In genomic region chrX:159697030-159697454, GRCm38 (mm10) we compare ENCODE assay signal across 10 mouse cellular contexts.
A peak's percentile ranks its signal among the peaks of the same experiment; 100 is the strongest.
DNase-seq lines count a peak whose midpoint lies in the region; ATAC-seq and TF ChIP-seq lines count a peak whose summit lies in the region.
"Had no signal": no experiment of that assay in that cellular context is flagged by ENCODE, and none has a peak within 500 bp of the region (broad histone marks: within the 10 kb centered on the region; RNA-seq: fewer than 3 reads in every experiment).

No protein-coding gene starts in this region.

- no peak for TF ChIP-seq CTCF in spleen, adult 2 months (IDR thresholded peaks at IDR 0.05; ENCODE audit: extremely low read depth, insufficient read depth, insufficient read length, insufficient replicate concordance)

- TF ChIP-seq POLR2A in spleen, adult 2 months (IDR thresholded peaks at IDR 0.05; ENCODE audit: low read depth, low read length): no peak

- ATAC-seq in limb, embryonic 13.5 days (ENCODE audit: low FRiP score, low read depth): peak; percentile 79

- no peaks in the 10 kb centered on the region for H3K9me3 ChIP-seq in limb, embryonic 13.5 days
- H3K9me3 ChIP-seq: liver, embryonic 13.5 days had no signal

- DNase-seq in spleen, adult 2 months (ENCODE audit: low read depth in 1 of 2, low spot score in 2 of 2): peak in 1 of 2 experiments; percentile 30
- DNase-seq in spleen, postnatal 14 days (ENCODE audit: low spot score in 2 of 2): no peak
- DNase-seq in heart, postnatal 14 days: peak; percentile 6 to 10
- peak; percentile 70 for DNase-seq in thymus, postnatal 4 days
- DNase-seq in frontal cortex, postnatal 36 days (ENCODE audit: low spot score in 2 of 2): no peak
- no peak for DNase-seq in layer of hippocampus, adult 8-10 months (ENCODE audit: low spot score in 2 of 2)
- DNase-seq in left cerebral cortex, adult 18-20 months (ENCODE audit: low spot score in 2 of 2): no peak
- DNase-seq: liver, embryonic 13.5 days; right cerebral cortex, postnatal 14 days had no signal

- H3K27me3 ChIP-seq in spleen, adult 2 months (ENCODE audit: control insufficient read depth, insufficient read depth, low read length): no peaks in the 10 kb centered on the region
- H3K27me3 ChIP-seq in limb, embryonic 13.5 days: peaks cover 10% of the 10 kb centered on the region
- H3K27me3 ChIP-seq: liver, embryonic 13.5 days had no signal

- intact Hi-C loops in heart, postnatal 14 days (cut with DNase I): no loop called here

- no peak overlapping the region for H3K9ac ChIP-seq in limb, embryonic 13.5 days
- H3K9ac ChIP-seq: liver, embryonic 13.5 days had no signal

- peak overlapping the region; percentile 44 for H3K4me3 ChIP-seq in spleen, adult 2 months (ENCODE audit: extremely low read depth, insufficient read depth, insufficient read length)
- no peak overlapping the region for H3K4me3 ChIP-seq in limb, embryonic 13.5 days
- H3K4me3 ChIP-seq: liver, embryonic 13.5 days had no signal

- peak overlapping the region; percentile 98 for H3K27ac ChIP-seq in spleen, adult 2 months (ENCODE audit: insufficient read depth, low read length)
- H3K27ac ChIP-seq in limb, embryonic 13.5 days: no peak overlapping the region
- H3K27ac ChIP-seq: liver, embryonic 13.5 days had no signal

- WGBS in spleen, adult 2 months: 9% methylated on average over 4 of the region's 4 CpGs
- WGBS in limb, embryonic 13.5 days: 15% methylated on average over 4 of the region's 4 CpGs

- H3K4me1 ChIP-seq in spleen, adult 2 months (ENCODE audit: control insufficient read depth, insufficient read depth, insufficient read length): peaks cover 15% of the 10 kb centered on the region
- 0 out of 2 replicates have a peak, but pooled peaks cover 3% of the 10 kb centered on the region for H3K4me1 ChIP-seq in limb, embryonic 13.5 days
- H3K4me1 ChIP-seq: liver, embryonic 13.5 days had no signal

- H3K4me2 ChIP-seq in limb, embryonic 13.5 days (replicated peaks): no peak overlapping the region
- H3K4me2 ChIP-seq: liver, embryonic 13.5 days had no signal

- H3K36me3 ChIP-seq in spleen, adult 2 months (ENCODE audit: control insufficient read depth, insufficient read depth, low read length): no peaks in the 10 kb centered on the region
- H3K36me3 ChIP-seq in limb, embryonic 13.5 days: no peaks in the 10 kb centered on the region
- H3K36me3 ChIP-seq: liver, embryonic 13.5 days had no signal

Comparison
In these comparisons a context has a peak if more than half of its experiments do, and no peak if none do; other contexts are left out.
1. DNase-seq: peak in heart, postnatal 14 days (2 of 2) and thymus, postnatal 4 days (single experiment); none in spleen, postnatal 14 days (0 of 2), frontal cortex, postnatal 36 days (0 of 2), layer of hippocampus, adult 8-10 months (0 of 2) and left cerebral cortex, adult 18-20 months (0 of 2).